Mouse (Mus musculus): ENCODE results near the gene Sympk.

DNA sequence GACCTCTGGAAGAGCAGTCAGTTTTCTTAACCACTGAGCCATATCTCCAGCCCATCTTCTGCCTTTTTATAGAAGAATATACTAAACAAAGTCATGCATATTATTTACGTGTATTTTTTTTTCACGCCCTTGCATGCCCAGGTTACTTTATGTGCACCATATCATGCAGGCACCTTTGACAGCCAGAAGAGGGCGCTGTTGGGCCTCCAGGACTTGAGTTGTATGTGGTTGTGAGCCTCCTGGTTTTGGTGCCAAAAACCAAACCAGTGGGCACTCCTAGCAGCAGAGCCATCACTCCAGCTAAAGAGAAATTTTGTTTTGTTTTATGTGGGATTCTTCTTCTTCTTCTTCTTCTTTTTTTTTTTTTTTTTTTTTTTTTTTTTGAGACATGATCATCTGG lies 45.3 kb downstream of the Sympk start:
- TF ChIP-seq POLR2A (IDR thresholded peaks at IDR 0.05; ENCODE audit: insufficient read length, low read depth) (no peak), CEBPB (IDR thresholded peaks at IDR 0.05; ENCODE audit: insufficient read depth, poor library complexity, severe bottlenecking) (no peak), MAX (IDR thresholded peaks at IDR 0.05; ENCODE audit: low read depth) (no peak), POLR2AphosphoS2 (IDR thresholded peaks at IDR 0.05; ENCODE audit: insufficient read length, low read depth) (no peak), MYOG (IDR thresholded peaks at IDR 0.05; ENCODE audit: control insufficient read depth in 1 of 3, insufficient read depth in 1 of 3, insufficient read length in 2 of 3, low read depth in 2 of 3) (no peak)
